Mouse (Mus musculus) myocyte (in vitro differentiated cells): ENCODE results near the gene Unc79. TPM values are rescaled to one million over a fixed set of nuclear protein-coding genes. Genes with fewer than 3 reads are reported as not detected.

Source experiments
- H3K27me3 ChIP-seq: one replicate; pipeline ENCODE4 v1.6.1; 2011; ENCODE audit not compliant: control insufficient read depth, insufficient read depth, insufficient read length
- H3K36me3 ChIP-seq: one replicate; pipeline ENCODE4 v1.6.1; 2011; ENCODE audit not compliant: control insufficient read depth, insufficient read depth
- H3K4me2 ChIP-seq: one replicate; pipeline ENCODE4 v1.6.1; 2011; ENCODE audit warnings: low read depth, control low read depth
- H3K4me3 ChIP-seq: one replicate; pipeline ENCODE4 v1.5.1; 2011; ENCODE audit warnings: mild to moderate bottlenecking, control low read depth, moderate library complexity
- H3K79me2 ChIP-seq: one replicate; pipeline ENCODE4 v1.6.1; 2011; ENCODE audit not compliant: control insufficient read depth, insufficient read depth
- H3ac ChIP-seq: one replicate; pipeline ENCODE4 v1.6.1; 2011; ENCODE audit not compliant: control insufficient read depth, insufficient read length
- CEBPB ChIP-seq: IDR thresholded peaks from 2 replicates; pipeline ENCODE4 v1.6.1; 2011; ENCODE audit warnings: mild to moderate bottlenecking, moderate library complexity; ENCODE audit not compliant: poor library complexity, insufficient read depth, severe bottlenecking
- MAX ChIP-seq: IDR thresholded peaks from one replicate; pipeline ENCODE4 v1.6.1; 2011; ENCODE audit warnings: low read depth, mild to moderate bottlenecking, control low read depth
- MYOD1 ChIP-seq, 3 experiments: IDR thresholded peaks; one replicate each; pipeline ENCODE4 v1.6.1; 2011; ENCODE audit warnings: control low read depth in 2 of 3, low read depth in 2 of 3, mild to moderate bottlenecking in 2 of 3, moderate library complexity in 1 of 3; ENCODE audit not compliant: insufficient read length in 2 of 3, control insufficient read depth in 1 of 3
- MYOG ChIP-seq, 3 experiments: IDR thresholded peaks; one replicate each; pipeline ENCODE4 v1.6.1; 2011; ENCODE audit warnings: control low read depth in 2 of 3, low read depth in 2 of 3, mild to moderate bottlenecking in 2 of 3; ENCODE audit not compliant: insufficient read length in 2 of 3, control insufficient read depth in 1 of 3, insufficient read depth in 1 of 3
- POLR2A ChIP-seq: IDR thresholded peaks from one replicate; pipeline ENCODE4 v1.6.1; 2011; ENCODE audit warnings: low read depth, mild to moderate bottlenecking, control low read depth, moderate library complexity; ENCODE audit not compliant: insufficient read length
- POLR2AphosphoS2 ChIP-seq: IDR thresholded peaks from one replicate; pipeline ENCODE4 v1.6.1; 2011; ENCODE audit warnings: low read depth, control low read depth; ENCODE audit not compliant: insufficient read length
- REST ChIP-seq: IDR thresholded peaks from one replicate; pipeline ENCODE4 v1.6.1; 2011; ENCODE audit warnings: mild to moderate bottlenecking, control low read depth, moderate library complexity; ENCODE audit not compliant: insufficient read depth, insufficient read length
- SRF ChIP-seq: IDR thresholded peaks from one replicate; pipeline ENCODE4 v1.6.1; 2011; ENCODE audit warnings: low read depth; ENCODE audit not compliant: control insufficient read depth, insufficient read length
- TCF12 ChIP-seq: IDR thresholded peaks from one replicate; pipeline ENCODE4 v1.6.1; 2011; ENCODE audit warnings: mild to moderate bottlenecking, control low read depth; ENCODE audit not compliant: poor library complexity, insufficient read depth, severe bottlenecking
- TCF3 ChIP-seq: IDR thresholded peaks from one replicate; pipeline ENCODE4 v1.6.1; 2011; ENCODE audit warnings: low read depth, control low read depth; ENCODE audit not compliant: insufficient read length
- USF1 ChIP-seq: IDR thresholded peaks from one replicate; pipeline ENCODE4 v1.6.1; 2011; ENCODE audit warnings: low read depth, mild to moderate bottlenecking, control low read depth, moderate library complexity
- polyA plus RNA-seq: library from polyadenylated mRNA; unstranded; fragments of >200 nt; fragmentation: generic; extraction: Trizol; gene quantifications from one replicate; pipeline ENCODE4 v1.2.1, GENCODE M21; 2012; ENCODE audit warnings: missing spikeins

The Unc79 gene
- polyA plus RNA-seq, 1 experiment, result not detected

GRCm38 (mm10) chr12:102949395-102950208 is 943 bp downstream of the Unc79 start:
- H3K4me3 ChIP-seq, result no peak overlapping the region
- peak; percentile 68 for TF ChIP-seq REST
- TF ChIP-seq TCF12, result no peak
- H3ac ChIP-seq, result no peak overlapping the region
- no peaks in the 10 kb centered on the region for H3K27me3 ChIP-seq
- no peaks in the 10 kb centered on the region for H3K36me3 ChIP-seq
- no peaks in the 10 kb centered on the region for H3K79me2 ChIP-seq
- no peak overlapping the region for H3K4me2 ChIP-seq

GRCm38 (mm10) chr12:102960051-102960775 is 11.6 kb downstream of the Unc79 start:
- Histone ChIP-seq H3K4me2 (no peak overlapping the region), H3K27me3 (no peaks in the 10 kb centered on the region), H3K4me3 (no peak overlapping the region), H3K36me3 (no peaks in the 10 kb centered on the region), H3ac (no peak overlapping the region), H3K79me2 (no peaks in the 10 kb centered on the region)
- TF ChIP-seq REST (no peak), TCF3 (no peak), CEBPB (no peak), MYOG (IDR thresholded peaks at IDR 0.05; ENCODE audit: control insufficient read depth in 1 of 3, insufficient read depth in 1 of 3, insufficient read length in 2 of 3, low read depth in 2 of 3) (no peak), POLR2A (no peak)

DNA sequence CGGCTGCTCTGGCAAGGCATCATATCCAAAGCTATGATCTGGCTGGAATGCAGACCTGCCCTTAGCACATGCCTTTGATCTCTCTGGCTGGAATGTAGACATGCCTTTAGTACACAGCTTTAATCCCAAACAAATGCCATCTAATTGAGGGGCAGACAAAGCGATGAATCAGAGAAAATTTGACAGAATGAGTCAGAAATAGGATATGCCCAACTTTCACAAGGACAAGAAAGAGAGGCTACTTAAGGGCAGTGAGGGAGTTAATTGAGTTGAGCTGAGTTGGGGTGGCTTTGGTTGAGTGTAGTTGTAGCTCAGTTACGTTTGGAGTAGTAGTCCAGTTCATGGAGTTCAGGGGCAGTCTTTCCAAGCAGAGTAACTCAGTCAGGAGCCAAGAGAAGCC is 12.4 kb downstream of the Unc79 start:
- no peak overlapping the region for H3K4me2 ChIP-seq
- no peak overlapping the region for H3K4me3 ChIP-seq
- H3K79me2 ChIP-seq, result no peaks in the 10 kb centered on the region
- H3K27me3 ChIP-seq, result no peaks in the 10 kb centered on the region
- no peaks in the 10 kb centered on the region for H3K36me3 ChIP-seq
- TF ChIP-seq MYOD1 (IDR thresholded peaks at IDR 0.05; ENCODE audit: control insufficient read depth in 1 of 3, insufficient read length in 2 of 3, low read depth in 2 of 3), result no peak
- H3ac ChIP-seq, result no peak overlapping the region

GRCm38 (mm10) chr12:102964486-102964885 is 15.8 kb downstream of the Unc79 start:
- Histone ChIP-seq H3ac (no peak overlapping the region), H3K4me3 (no peak overlapping the region), H3K79me2 (no peaks in the 10 kb centered on the region), H3K4me2 (no peak overlapping the region), H3K36me3 (no peaks in the 10 kb centered on the region), H3K27me3 (no peaks in the 10 kb centered on the region)
- TF ChIP-seq MAX, result no peak
- TF ChIP-seq MYOG (IDR thresholded peaks at IDR 0.05; ENCODE audit: control insufficient read depth in 1 of 3, insufficient read depth in 1 of 3, insufficient read length in 2 of 3, low read depth in 2 of 3), result no peak
- no peak for TF ChIP-seq MYOD1 (IDR thresholded peaks at IDR 0.05; ENCODE audit: control insufficient read depth in 1 of 3, insufficient read length in 2 of 3, low read depth in 2 of 3)

DNA sequence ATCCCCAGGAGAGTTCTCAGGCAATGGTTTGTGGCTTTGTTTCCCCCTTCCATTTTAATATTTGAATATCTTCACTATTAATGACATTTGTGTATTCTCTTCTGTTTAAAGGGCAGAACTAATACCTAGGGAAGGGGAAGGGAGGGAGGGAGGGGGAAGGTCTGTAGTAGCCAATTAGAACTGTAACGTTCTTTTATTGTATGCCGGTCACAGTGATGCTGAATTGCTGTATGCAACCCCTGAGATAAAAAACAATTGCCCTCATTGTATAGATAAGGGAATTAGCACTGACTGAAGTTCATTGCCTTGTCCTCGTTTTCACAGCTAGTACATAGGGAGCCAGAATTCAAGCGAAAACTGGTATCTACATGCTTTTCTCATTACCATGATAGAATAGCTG is 31.9 kb downstream of the Unc79 start:
- H3ac ChIP-seq, result no peak overlapping the region
- no peaks in the 10 kb centered on the region for H3K79me2 ChIP-seq
- no peak overlapping the region for H3K4me3 ChIP-seq
- TF ChIP-seq USF1 (no peak), MAX (no peak), MYOD1 (IDR thresholded peaks at IDR 0.05; ENCODE audit: control insufficient read depth in 1 of 3, insufficient read length in 2 of 3, low read depth in 2 of 3) (no peak), POLR2AphosphoS2 (no peak)
- H3K27me3 ChIP-seq, result no peaks in the 10 kb centered on the region
- no peaks in the 10 kb centered on the region for H3K36me3 ChIP-seq
- no peak overlapping the region for H3K4me2 ChIP-seq

DNA sequence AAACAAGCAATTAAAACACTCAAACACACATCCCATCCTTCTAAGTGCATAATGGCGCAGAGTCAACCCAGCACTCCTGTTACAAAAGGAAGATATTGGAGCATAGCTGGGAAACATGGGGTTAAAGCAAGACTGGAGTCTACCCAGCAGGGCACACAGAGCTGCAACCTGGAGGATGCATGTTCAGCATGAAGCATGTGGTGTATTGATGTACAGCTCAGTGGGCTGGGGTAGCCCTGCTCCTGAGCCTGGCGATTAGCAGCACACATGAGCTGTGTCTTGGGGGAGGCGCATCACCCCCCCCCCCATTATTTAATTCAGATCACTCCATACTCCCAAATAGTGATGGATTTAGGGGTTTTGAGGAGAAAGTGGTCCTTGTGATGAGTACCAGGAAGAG is 32.9 kb downstream of the Unc79 start:
- no peaks in the 10 kb centered on the region for H3K79me2 ChIP-seq
- no peak overlapping the region for H3K4me3 ChIP-seq
- H3K27me3 ChIP-seq, result no peaks in the 10 kb centered on the region
- TF ChIP-seq CEBPB, result no peak
- TF ChIP-seq POLR2A, result no peak
- no peak for TF ChIP-seq USF1
- no peak for TF ChIP-seq SRF
- TF ChIP-seq MYOG (IDR thresholded peaks at IDR 0.05; ENCODE audit: control insufficient read depth in 1 of 3, insufficient read depth in 1 of 3, insufficient read length in 2 of 3, low read depth in 2 of 3), result no peak
- H3K4me2 ChIP-seq, result no peak overlapping the region
- H3ac ChIP-seq, result no peak overlapping the region
- H3K36me3 ChIP-seq, result no peaks in the 10 kb centered on the region
